Mouse (Mus musculus) CH12.LX (cell line): ENCODE data around the gene Tmem151b.

Experiments
- ETS1 ChIP-seq: conservative IDR thresholded peaks from 2 replicates; pipeline ENCODE4 v1.6.1; 2012; ENCODE audit warnings: low read depth, mild to moderate bottlenecking, inconsistent platforms, low read length, improper control_type of control experiment, moderate library complexity
- MEF2A ChIP-seq: IDR thresholded peaks from 2 replicates; pipeline ENCODE4 v1.6.1; 2014; ENCODE audit warnings: low read depth, mild to moderate bottlenecking, inconsistent platforms, low read length, improper control_type of control experiment, borderline replicate concordance
- POLR2A ChIP-seq: IDR thresholded peaks from 2 replicates; pipeline ENCODE4 v1.6.1; 2011; ENCODE audit warnings: low read depth, mild to moderate bottlenecking, improper control_type of control experiment, low read length
- TCF12 ChIP-seq: IDR thresholded peaks from 2 replicates; pipeline ENCODE4 v1.6.1; 2014; ENCODE audit warnings: low read depth, mild to moderate bottlenecking, inconsistent platforms, low read length, improper control_type of control experiment

DNA sequence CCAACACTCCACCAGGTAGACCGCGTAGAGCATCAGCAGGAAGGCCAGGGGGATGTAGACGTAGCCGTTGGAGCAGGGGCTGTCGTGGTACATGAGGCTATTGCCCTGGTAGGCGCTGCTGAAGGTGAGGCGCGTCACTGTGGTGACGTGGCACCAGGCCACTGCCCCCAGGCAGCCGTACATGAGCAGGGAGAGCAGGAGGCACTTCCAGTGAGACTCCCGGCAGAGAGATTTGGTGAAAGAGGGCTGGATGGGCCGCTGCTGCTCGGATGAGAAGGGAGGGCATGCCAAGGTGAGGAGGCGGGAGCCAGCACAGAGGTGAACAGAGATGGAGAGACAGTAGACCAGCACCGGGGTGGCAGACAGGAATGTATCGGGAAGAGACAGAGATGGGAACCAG is 2.5 kb downstream of the Tmem151b start:
- TF ChIP-seq ETS1 (no peak), TCF12 (no peak), POLR2A (no peak), MEF2A (no peak)
